Mouse (Mus musculus) T-cell, adult 66 days (primary cell): ENCODE results near the gene Sema4c. TPM values are rescaled to one million over a fixed set of nuclear protein-coding genes. Genes with fewer than 3 reads are reported as not detected.

Experiments used
- total RNA-seq, 2 experiments: library from RNA; stranded (reverse); gene quantifications; 3 replicates in 1 of 2; 4 replicates in 1 of 2; pipeline ENCODE4 v1.2.4; 2023

Gene Sema4c
- 1 to 10 TPM in 1 of 2 experiments, under 1 TPM in 1; 0.99 to 1.1 TPM for total RNA-seq

DNA sequence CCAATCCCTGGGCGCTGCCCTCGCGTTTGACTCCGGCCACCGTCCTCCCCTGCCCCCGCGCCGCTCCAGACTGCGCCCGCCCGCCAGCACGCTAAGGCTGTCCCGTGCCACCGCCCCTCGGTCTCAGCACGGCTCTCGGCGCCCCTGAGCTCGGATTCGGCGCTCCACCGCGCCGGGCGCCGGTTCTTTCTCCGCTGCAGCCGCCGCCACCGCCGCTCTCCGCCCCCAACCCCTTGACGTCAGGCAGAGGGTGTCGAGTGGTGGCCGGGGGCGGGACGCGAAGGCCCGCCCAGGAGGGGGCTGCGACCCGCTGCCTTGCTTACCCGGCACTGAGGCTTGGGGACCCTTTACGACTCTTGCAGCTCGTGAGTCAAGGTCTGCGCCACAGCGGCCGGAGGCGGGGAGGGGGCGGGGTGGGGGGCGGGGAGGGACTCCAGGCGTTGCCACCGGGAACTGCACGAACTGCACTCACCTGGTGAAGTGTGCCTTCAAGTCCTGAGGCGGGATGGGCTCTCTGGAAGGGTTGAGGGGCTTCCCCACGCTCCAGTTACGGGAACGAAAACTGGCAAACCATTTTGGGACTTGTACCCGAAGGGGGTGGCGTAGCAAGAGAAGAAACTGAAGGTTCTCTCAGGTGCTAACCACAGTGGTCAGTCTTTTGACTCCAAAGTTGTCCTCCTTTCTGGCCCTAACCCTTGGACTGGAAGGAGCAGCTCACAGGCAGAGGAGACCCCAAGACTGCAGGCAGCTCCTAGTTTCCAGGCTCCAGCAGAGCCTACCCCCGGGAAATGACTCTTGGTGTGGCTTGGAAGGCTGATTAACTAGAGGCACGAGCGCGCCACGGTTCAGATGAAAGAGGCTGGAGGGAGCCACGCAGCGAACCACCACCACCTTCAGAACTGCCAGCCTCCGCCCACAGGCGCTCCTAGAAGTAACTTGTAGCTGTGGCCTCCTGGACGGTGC lies at the start of gene Sema4c:
TSS of gene Sema4c (minus strand) at position 319 of the 963 bp plus-strand sequence.

DNA sequence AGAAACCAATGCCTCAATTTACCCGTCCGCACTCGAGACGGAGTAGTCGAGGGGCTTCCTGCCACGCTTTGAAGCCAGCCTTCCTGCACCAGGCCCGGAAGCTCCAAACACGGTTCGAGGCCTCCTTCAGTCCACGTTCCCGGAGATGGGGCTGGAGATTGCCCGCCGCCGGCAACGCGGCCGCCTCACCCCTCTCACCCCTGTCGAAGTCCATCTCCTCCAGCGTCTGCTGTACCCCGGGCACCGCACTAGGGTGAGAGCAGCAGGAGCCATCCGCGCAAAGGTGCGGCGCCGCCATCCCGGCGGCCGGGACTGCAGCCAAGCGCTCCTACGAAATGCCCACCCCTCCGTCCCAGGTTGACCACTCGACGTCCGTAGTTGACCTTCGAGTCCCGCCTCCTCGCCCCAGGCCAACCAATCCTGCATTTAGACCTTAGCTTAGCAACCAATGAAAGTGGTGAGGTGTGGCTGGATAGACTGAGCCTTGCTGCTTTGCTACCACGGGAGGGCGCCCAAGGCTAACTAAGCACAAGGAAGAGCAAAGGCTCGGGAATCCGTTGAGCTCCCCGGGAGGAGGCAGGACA lies 11.2 kb downstream of the Sema4c start, which contains the start of gene Ankrd39:
TSS of gene Ankrd39 (minus strand) at position 558 of the 584 bp plus-strand sequence.

GRCm38 (mm10) chr1:36539186-36539585 lies 19.0 kb downstream of the Sema4c start, which contains the start of gene Gm42417:
Gm42417 (minus strand) TSS chr1:36539429.

GRCm38 (mm10) chr1:36536783-36537182 lies 21.4 kb downstream of the Sema4c start, which contains the start of gene Ankrd23:
Ankrd23 (minus strand) TSS chr1:36536883.

GRCm38 (mm10) chr1:36511289-36512021 lies 46.7 kb downstream of the Sema4c start, which contains the start of gene Cnnm3:
Cnnm3 (plus strand) TSS chr1:36511867.

Other genes with a start within 250 kb of the Sema4c start
- 100 to 1,000 TPM; 103 to 109 TPM for gene Kansl3, start 189.2 kb downstream of the Sema4c start, total RNA-seq
- gene Fer1l5, start 186.1 kb downstream of the Sema4c start, total RNA-seq = not detected
- gene Lman2l, start 113.1 kb downstream of the Sema4c start, total RNA-seq = 10 to 100 TPM; 30.2 to 35.3 TPM
- gene Cnnm4, start 86.7 kb downstream of the Sema4c start, total RNA-seq = 10 to 100 TPM; 13.8 to 20.3 TPM
- 10 to 100 TPM; 50.9 to 51.0 TPM for gene Cnnm3, start 46.5 kb downstream of the Sema4c start, total RNA-seq
- 10 to 100 TPM; 33.3 to 33.7 TPM for gene Ankrd23, start 21.5 kb downstream of the Sema4c start, total RNA-seq
- not detected for gene Gm42417, start 18.9 kb downstream of the Sema4c start, total RNA-seq
- 10 to 100 TPM; 25.6 to 29.5 TPM for gene Ankrd39, start 10.9 kb downstream of the Sema4c start, total RNA-seq
- gene Fam178b, start 124.8 kb upstream of the Sema4c start, total RNA-seq = not detected
- gene Cox5b, start 133.1 kb upstream of the Sema4c start, total RNA-seq = 100 to 1,000 TPM; 206 to 247 TPM
- gene 4933424G06Rik, start 151.8 kb upstream of the Sema4c start, total RNA-seq = under 1 TPM in 1 of 2 experiments, not detected in 1; 0.99 TPM
- 100 to 1,000 TPM; 160 TPM for gene Actr1b, start 156.1 kb upstream of the Sema4c start, total RNA-seq
- gene Zap70, start 203.4 kb upstream of the Sema4c start, total RNA-seq = 100 to 1,000 TPM; 232 to 237 TPM